Mouse (Mus musculus): Measurements from ENCODE around the gene Gm10486. TPM values are rescaled to one million over a fixed set of nuclear protein-coding genes. Genes with fewer than 3 reads are reported as not detected.
"Not testable (repeated sequence)": the region's sequence is repeated elsewhere in the genome, so short reads cannot be mapped to it uniquely, and the experiment has no call there.

Gm10486 gene
- polyA plus RNA-seq (2016; fragmentation: Nextera tagmentation; extraction: Ambion mirVana), result not detected in 2 replicates

DNA sequence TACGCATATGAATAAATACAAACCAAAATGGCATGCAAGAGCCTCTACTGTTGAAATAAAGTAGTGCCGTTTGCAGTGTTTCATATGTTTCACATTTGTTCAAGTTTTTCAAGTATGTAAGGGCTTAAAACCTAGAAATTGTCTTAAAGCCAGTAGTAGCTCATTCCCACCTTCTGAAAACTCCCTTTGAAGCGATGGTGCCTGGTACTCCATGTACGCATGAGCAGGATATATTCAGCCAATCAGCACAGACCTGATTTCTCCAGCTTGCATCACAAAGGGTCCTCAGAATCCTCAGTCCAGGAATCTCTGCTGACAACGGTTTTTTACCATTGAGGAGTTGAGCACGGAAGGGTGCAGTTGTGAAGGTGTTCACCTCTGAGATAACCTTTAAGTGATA is at the start of gene Gm10486:
TSS of gene Gm10486 (plus strand) at position 301 of the 400 bp plus-strand sequence.
- H3K27me3 ChIP-seq (ENCODE audit: insufficient read depth, poor library complexity, severe bottlenecking); H3K9me3 ChIP-seq; DNase-seq (ENCODE audit: low spot score); H3K4me3 ChIP-seq; H3K4me1 ChIP-seq; H3K27ac ChIP-seq; H3K36me3 ChIP-seq: not testable (repeated sequence)
- WGBS, result no CpG with 5 or more reads among the region's 6 CpGs

Data from heart, embryonic 10.5 days (tissue).